Mouse (Mus musculus) liver, embryonic 15.5 days (tissue): ENCODE measurements around the gene Disc1. TPM values are rescaled to one million over a fixed set of nuclear protein-coding genes. Genes with fewer than 3 reads are reported as not detected.

Experiments used
- ATAC-seq: fragments of 200-750 bp; cut with Nextera tagmentation; 2 replicates; pipeline ENCODE4 v1.8.0; 2017; ENCODE audit warnings: moderate number of reproducible peaks, mild to moderate bottlenecking, moderate library complexity; ENCODE audit not compliant: insufficient read depth
- H3K27ac ChIP-seq: fragments of 300-500 bp; sonication (generic); replicated peaks from 2 replicates; pipeline ENCODE4 v1.5.1; 2015; ENCODE audit warnings: mild to moderate bottlenecking, inconsistent platforms
- H3K27me3 ChIP-seq: fragments of 300-500 bp; sonication (generic); 2 replicates; pipeline ENCODE4 v1.6.1; 2015; ENCODE audit warnings: mild to moderate bottlenecking, inconsistent platforms
- H3K36me3 ChIP-seq: fragments of 300-500 bp; sonication (generic); replicated peaks from 2 replicates; pipeline ENCODE4 v1.6.1; 2015; ENCODE audit warnings: moderate library complexity, mild to moderate bottlenecking, inconsistent platforms
- H3K4me1 ChIP-seq: fragments of 300-500 bp; sonication (generic); replicated peaks from 2 replicates; pipeline ENCODE4 v1.6.1; 2015; ENCODE audit warnings: inconsistent platforms
- H3K4me2 ChIP-seq: fragments of 300-500 bp; sonication (generic); 2 replicates; pipeline ENCODE4 v1.6.1; 2015; ENCODE audit warnings: moderate library complexity, mild to moderate bottlenecking, inconsistent platforms
- H3K4me3 ChIP-seq: fragments of 300-500 bp; sonication (generic); replicated peaks from 2 replicates; pipeline ENCODE4 v1.5.1; 2015; ENCODE audit warnings: mild to moderate bottlenecking, inconsistent platforms
- H3K9ac ChIP-seq: fragments of 300-500 bp; sonication (generic); 2 replicates; pipeline ENCODE4 v1.6.1; 2015; ENCODE audit warnings: moderate library complexity, mild to moderate bottlenecking, inconsistent platforms
- H3K9me3 ChIP-seq: fragments of 300-500 bp; sonication (generic); replicated peaks from 2 replicates; pipeline ENCODE4 v1.6.1; 2016; ENCODE audit warnings: inconsistent platforms
- WGBS: fragments of 180-500 bp; shearing (Covaris S2); methylation state at CpG from one replicate; pipeline ENCODE4 v1.1.7; 2015; ENCODE audit warnings: mixed read lengths; ENCODE audit not compliant: insufficient replicate concordance; 5-methylcytosine and 5-hydroxymethylcytosine counted together
- polyA plus RNA-seq: library from polyadenylated mRNA; unstranded; fragments of >200 nt; fragmentation: Nextera tagmentation; extraction: Ambion mirVana; gene quantifications from 2 replicates; pipeline ENCODE4 v1.2.1, GENCODE M21; 2015

Gene Disc1
- polyA plus RNA-seq, 1 experiment from 2014 or later = 0.30 TPM

GRCm38 (mm10) chr8:125067596-125067960, 13.6 kb downstream of the Disc1 start:
- 23% methylated on average over 9 of the region's 9 CpGs for WGBS
- no peaks in the 10 kb centered on the region for H3K36me3 ChIP-seq

DNA sequence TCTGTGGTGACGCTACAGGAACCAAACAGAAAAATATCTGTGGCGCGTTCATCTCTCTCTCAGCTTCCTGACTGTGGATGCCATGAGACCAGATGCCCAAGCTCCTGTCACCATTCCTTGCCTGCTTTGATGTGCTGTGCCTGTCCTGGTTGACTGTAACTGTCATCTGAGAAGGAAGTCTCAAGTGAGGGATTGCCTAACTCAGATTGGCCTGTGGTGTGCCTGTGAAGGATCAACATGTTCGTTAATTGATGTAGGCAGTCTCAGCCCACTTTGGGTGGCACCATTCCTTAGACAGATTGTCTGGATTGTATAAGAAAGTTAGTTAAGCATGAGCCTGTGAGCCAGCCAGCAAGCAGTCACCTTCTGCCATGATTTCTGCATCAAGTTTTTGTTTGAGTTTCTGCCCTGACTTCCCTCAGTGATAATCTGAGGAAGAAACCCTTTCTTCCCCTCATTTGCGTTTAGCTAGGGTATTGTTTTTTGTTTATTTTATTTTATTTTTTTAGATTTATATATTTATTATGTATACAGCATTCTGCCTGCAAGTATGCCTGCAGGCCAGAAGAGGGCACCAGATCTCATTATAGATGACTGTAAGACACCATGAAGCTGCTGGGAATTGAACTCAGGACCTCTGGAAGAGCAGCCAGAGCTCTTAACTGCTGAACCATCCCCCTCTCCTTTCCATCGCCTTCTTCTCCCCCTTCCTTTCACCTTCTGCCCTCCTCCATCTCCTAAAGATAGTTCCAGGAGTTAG, 14.3 kb downstream of the Disc1 start:
- Histone ChIP-seq H3K27ac (no peak overlapping the region; the same call in 1 of the 2 replicates), H3K4me1 (0 out of 2 replicates have a peak, but pooled peaks cover 3% of the 10 kb centered on the region), H3K9me3 (no peaks in the 10 kb centered on the region), H3K36me3 (no peaks in the 10 kb centered on the region), H3K27me3 (no peaks in the 10 kb centered on the region), H3K9ac (no peak overlapping the region), H3K4me2 (no peak overlapping the region), H3K4me3 (no peak overlapping the region)
- ATAC-seq = no peak
- WGBS = 63% methylated on average over 6 of the region's 6 CpGs

More at GRCm38 (mm10) chr8:125067596-125067960, 13.6 kb downstream of the Disc1 start:
- H3K27ac ChIP-seq = peak overlapping the region; percentile 45
- H3K4me2 ChIP-seq = peak overlapping the region; percentile 13; the same call in 1 of the 2 replicates
- H3K27me3 ChIP-seq = no peaks in the 10 kb centered on the region
- 0 out of 2 replicates have a peak, but pooled peaks cover 3% of the 10 kb centered on the region for H3K4me1 ChIP-seq
- no peak for ATAC-seq
- H3K9me3 ChIP-seq = no peaks in the 10 kb centered on the region
- no peak overlapping the region for H3K9ac ChIP-seq
- H3K4me3 ChIP-seq = no peak overlapping the region

DNA sequence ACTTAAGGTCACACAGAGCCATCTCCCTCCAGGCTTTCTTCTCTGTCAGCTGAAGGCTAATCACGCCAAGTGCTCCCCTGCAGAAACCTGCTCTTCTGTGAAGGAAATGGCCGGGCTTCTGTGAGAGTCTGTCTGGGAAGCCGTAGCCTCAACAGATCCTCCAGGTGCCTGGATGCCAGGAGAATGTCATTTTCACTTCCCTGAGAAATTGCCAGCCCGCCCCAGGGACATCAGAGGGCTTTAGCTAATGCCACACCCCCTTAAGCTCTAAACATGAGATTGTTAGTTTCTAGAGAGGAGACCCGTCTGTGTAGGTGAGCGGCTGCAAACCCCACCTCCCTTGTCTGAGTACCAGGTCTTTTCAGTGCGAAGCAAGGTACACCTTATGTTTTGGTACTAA, 15.3 kb downstream of the Disc1 start:
- whole genome bisulfite sequencing = 68% methylated on average over 7 of the region's 7 CpGs
- no peaks in the 10 kb centered on the region for H3K9me3 ChIP-seq
- ATAC-seq = no peak

DNA sequence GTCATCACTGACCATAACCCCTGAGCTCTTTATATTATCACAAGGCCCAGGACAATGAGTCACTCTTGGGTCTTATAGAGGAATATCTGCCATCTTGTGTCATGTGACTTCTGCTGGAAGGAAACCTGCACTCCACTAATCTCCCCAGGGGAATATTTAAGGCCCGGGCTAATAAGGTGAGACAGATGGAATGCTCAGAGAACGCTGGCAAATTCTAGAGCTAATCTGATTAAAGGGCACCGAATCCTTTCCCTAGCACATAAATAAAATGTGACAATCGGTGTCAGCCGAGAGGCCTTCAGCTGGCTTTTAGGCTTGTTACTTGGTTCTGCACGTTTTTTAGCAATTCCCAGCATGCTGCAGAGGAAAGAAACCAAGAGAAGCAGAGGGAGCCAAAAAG, 15.7 kb downstream of the Disc1 start:
- Histone ChIP-seq H3K4me2 (no peak overlapping the region), H3K4me1 (0 out of 2 replicates have a peak, but pooled peaks cover 3% of the 10 kb centered on the region), H3K9me3 (no peaks in the 10 kb centered on the region), H3K4me3 (no peak overlapping the region), H3K27me3 (no peaks in the 10 kb centered on the region), H3K27ac (no peak overlapping the region), H3K36me3 (no peaks in the 10 kb centered on the region), H3K9ac (no peak overlapping the region)
- WGBS = 58% methylated on average over 6 of the region's 6 CpGs
- ATAC-seq = no peak

More for the DNA sequence above, 15.3 kb downstream of the Disc1 start:
- Histone ChIP-seq H3K4me3 (no peak overlapping the region), H3K9ac (no peak overlapping the region), H3K4me2 (no peak overlapping the region), H3K4me1 (0 out of 2 replicates have a peak, but pooled peaks cover 3% of the 10 kb centered on the region), H3K27me3 (no peaks in the 10 kb centered on the region), H3K27ac (no peak overlapping the region), H3K36me3 (no peaks in the 10 kb centered on the region)

GRCm38 (mm10) chr8:125074141-125074540, 20.1 kb downstream of the Disc1 start:
- Histone ChIP-seq H3K27me3 (no peaks in the 10 kb centered on the region), H3K9ac (no peak overlapping the region), H3K4me1 (no peaks in the 10 kb centered on the region), H3K4me3 (no peak overlapping the region), H3K4me2 (no peak overlapping the region), H3K9me3 (no peaks in the 10 kb centered on the region), H3K27ac (no peak overlapping the region), H3K36me3 (no peaks in the 10 kb centered on the region)
- ATAC-seq = no peak
- WGBS = 75% methylated on average over 10 of the region's 10 CpGs

- 63% methylated on average over 2 of the region's 2 CpGs for WGBS
- no peaks in the 10 kb centered on the region for H3K9me3 ChIP-seq
- H3K27ac ChIP-seq = no peak overlapping the region
- H3K36me3 ChIP-seq = no peaks in the 10 kb centered on the region
- H3K4me1 ChIP-seq = no peaks in the 10 kb centered on the region
- no peaks in the 10 kb centered on the region for H3K27me3 ChIP-seq
- no peak overlapping the region for H3K9ac ChIP-seq
- H3K4me2 ChIP-seq = no peak overlapping the region
- no peak for ATAC-seq
- H3K4me3 ChIP-seq = no peak overlapping the region
Measured at GRCm38 (mm10) chr8:125074581-125074980, 20.6 kb downstream of the Disc1 start.

DNA sequence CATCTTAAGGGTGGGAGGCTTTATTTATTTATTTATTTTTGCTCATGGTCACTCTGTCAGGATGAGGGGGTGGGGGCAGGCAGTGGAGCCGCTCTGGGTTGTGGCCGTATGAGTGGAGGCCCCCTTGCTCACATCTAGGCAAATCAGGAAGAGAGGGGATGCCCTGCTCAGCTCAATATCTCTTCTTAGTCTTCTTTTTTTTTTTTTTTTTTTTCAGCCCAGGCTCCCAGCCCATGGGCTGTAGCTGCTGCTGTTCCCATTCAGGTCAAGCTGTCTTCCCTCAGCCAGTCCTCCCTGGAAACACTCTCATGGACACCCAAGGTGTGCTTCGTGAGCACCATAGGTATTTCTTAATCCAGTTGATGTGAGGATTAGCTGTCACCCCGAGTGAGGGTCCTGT, 21.4 kb downstream of the Disc1 start:
- Histone ChIP-seq H3K9ac (no peak overlapping the region), H3K4me3 (no peak overlapping the region), H3K4me2 (no peak overlapping the region), H3K27ac (no peak overlapping the region), H3K36me3 (no peaks in the 10 kb centered on the region), H3K4me1 (no peaks in the 10 kb centered on the region), H3K9me3 (no peaks in the 10 kb centered on the region), H3K27me3 (no peaks in the 10 kb centered on the region)
- ATAC-seq = no peak
- 51% methylated on average over 4 of the region's 4 CpGs for WGBS

DNA sequence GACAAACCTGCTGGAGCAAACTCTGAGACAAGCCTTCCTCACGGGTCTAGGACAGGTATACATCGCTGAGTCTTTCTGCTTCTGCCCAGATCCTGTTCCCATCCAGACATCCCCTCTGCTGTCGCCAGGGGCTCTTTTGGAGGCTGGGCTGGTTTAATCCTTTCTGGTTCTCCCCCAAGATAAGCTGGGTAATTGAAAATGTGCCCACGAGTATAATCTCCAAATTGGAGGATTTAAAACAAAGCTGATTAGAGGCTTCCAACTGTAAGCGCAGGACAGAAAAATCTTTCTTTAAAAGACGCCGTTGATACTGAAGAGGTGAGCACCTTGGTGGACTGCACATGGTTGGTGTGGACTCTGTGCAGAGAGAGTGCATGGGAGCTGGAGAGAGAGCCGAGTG, 23.3 kb downstream of the Disc1 start:
- H3K4me1 ChIP-seq = no peaks in the 10 kb centered on the region
- H3K9ac ChIP-seq = no peak overlapping the region
- no peak for ATAC-seq
- H3K9me3 ChIP-seq = no peaks in the 10 kb centered on the region
- H3K4me3 ChIP-seq = no peak overlapping the region
- WGBS = 70% methylated on average over 8 of the region's 8 CpGs
- H3K36me3 ChIP-seq = no peaks in the 10 kb centered on the region
- no peaks in the 10 kb centered on the region for H3K27me3 ChIP-seq
- no peak overlapping the region for H3K27ac ChIP-seq
- H3K4me2 ChIP-seq = no peak overlapping the region

DNA sequence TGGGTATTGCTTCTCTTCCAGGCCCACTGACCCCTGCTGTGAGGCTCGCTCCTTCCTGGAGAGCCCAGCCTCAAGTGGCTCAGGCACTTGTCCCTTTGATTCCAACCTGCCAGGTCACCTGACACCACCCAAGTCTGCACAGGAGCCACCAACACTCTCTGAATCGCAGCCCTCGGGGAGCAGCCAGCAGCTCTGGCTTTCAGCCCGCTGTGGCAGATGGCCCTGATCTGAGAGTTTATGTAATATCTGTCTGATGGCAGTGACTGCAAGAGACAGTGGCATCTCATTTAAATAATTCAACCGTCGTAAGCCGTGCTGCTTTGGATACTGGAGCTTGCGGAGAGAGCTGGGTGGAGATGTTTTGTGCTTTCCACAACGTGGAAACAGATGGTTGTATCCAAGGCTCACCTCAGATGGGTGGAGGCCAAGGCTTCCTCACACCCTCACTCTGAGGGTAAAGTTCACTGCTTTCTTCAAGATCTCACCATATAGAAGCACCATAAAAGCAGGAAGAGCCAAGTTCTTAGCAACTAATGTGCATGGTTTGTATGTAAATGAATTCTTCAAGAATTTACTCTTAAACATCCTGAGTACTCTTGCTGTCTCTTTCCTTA, 24.9 kb downstream of the Disc1 start:
- H3K36me3 ChIP-seq = no peaks in the 10 kb centered on the region
- no peak overlapping the region for H3K4me2 ChIP-seq
- no peak for ATAC-seq
- no peak overlapping the region for H3K9ac ChIP-seq
- 61% methylated on average over 9 of the region's 9 CpGs for WGBS
- no peak overlapping the region for H3K4me3 ChIP-seq
- H3K4me1 ChIP-seq = 0 out of 2 replicates have a peak, but pooled peaks cover 3% of the 10 kb centered on the region
- no peak overlapping the region for H3K27ac ChIP-seq
- no peaks in the 10 kb centered on the region for H3K9me3 ChIP-seq
- H3K27me3 ChIP-seq = no peaks in the 10 kb centered on the region

- Histone ChIP-seq H3K27ac (no peak overlapping the region), H3K4me2 (no peak overlapping the region), H3K27me3 (no peaks in the 10 kb centered on the region), H3K9ac (no peak overlapping the region), H3K4me3 (no peak overlapping the region), H3K36me3 (no peaks in the 10 kb centered on the region), H3K4me1 (0 out of 2 replicates have a peak, but pooled peaks cover 5% of the 10 kb centered on the region), H3K9me3 (no peaks in the 10 kb centered on the region)
- no peak for ATAC-seq
- 67% methylated on average over 19 of the region's 19 CpGs for WGBS
Measured at GRCm38 (mm10) chr8:125080388-125081344, 26.7 kb downstream of the Disc1 start.

GRCm38 (mm10) chr8:125083746-125084145, 29.8 kb downstream of the Disc1 start:
- H3K36me3 ChIP-seq = no peaks in the 10 kb centered on the region
- H3K4me3 ChIP-seq = no peak overlapping the region
- no peak overlapping the region for H3K4me2 ChIP-seq
- ATAC-seq = no peak
- H3K4me1 ChIP-seq = 0 out of 2 replicates have a peak, but pooled peaks cover 5% of the 10 kb centered on the region
- 41% methylated on average over 4 of the region's 4 CpGs for WGBS
- no peaks in the 10 kb centered on the region for H3K27me3 ChIP-seq
- no peak overlapping the region for H3K9ac ChIP-seq
- H3K27ac ChIP-seq = no peak overlapping the region; the same call in 1 of the 2 replicates
- H3K9me3 ChIP-seq = no peaks in the 10 kb centered on the region
